Mouse (Mus musculus) brain, embryonic 18.5 days (tissue): ENCODE results near the gene Gba2.
"Not testable (repeated sequence)": the region's sequence is repeated elsewhere in the genome, so short reads cannot be mapped to it uniquely, and the experiment has no call there.

ENCODE experiments used
- DNase-seq: peaks from one replicate; pipeline ENCODE4 v3.0.0-alpha.2; 2012; ENCODE audit warnings: low read depth, low spot score

Gene Gba2

GRCm38 (mm10) chr4:43578376-43579204, at the start of gene Gba2, which contains the start of gene Rgp1:
Gba2 (minus strand) TSS chr4:43578873.
Rgp1 (plus strand) TSS chr4:43578715.
- peak; percentile 50 for DNase-seq

- DNase-seq: no peak
Measured at GRCm38 (mm10) chr4:43620146-43620778, 41.6 kb upstream of the Gba2 start.

GRCm38 (mm10) chr4:43613060-43613730, 34.5 kb upstream of the Gba2 start:
- DNase-seq: no peak

- DNase-seq: no peak
Measured at GRCm38 (mm10) chr4:43612534-43612933, 33.9 kb upstream of the Gba2 start.

GRCm38 (mm10) chr4:43604751-43605685, 26.3 kb upstream of the Gba2 start:
- no peak for DNase-seq

- no peak for DNase-seq
Measured at GRCm38 (mm10) chr4:43604099-43604498, 25.4 kb upstream of the Gba2 start.

GRCm38 (mm10) chr4:43600195-43600934, 21.7 kb upstream of the Gba2 start:
- DNase-seq: no peak

- DNase-seq: no peak
Measured at GRCm38 (mm10) chr4:43598650-43599380, 20.1 kb upstream of the Gba2 start.

- no peak for DNase-seq
Measured at GRCm38 (mm10) chr4:43598200-43598599, 19.5 kb upstream of the Gba2 start.

- DNase-seq: not testable (repeated sequence)
Measured at GRCm38 (mm10) chr4:43596597-43596996, 17.9 kb upstream of the Gba2 start.

GRCm38 (mm10) chr4:43593453-43593852, 14.8 kb upstream of the Gba2 start:
- no peak for DNase-seq

GRCm38 (mm10) chr4:43591961-43592360, 13.3 kb upstream of the Gba2 start:
- no peak for DNase-seq

GRCm38 (mm10) chr4:43591543-43591942, 12.9 kb upstream of the Gba2 start:
- no peak for DNase-seq

- no peak for DNase-seq
Measured at GRCm38 (mm10) chr4:43587681-43588080, 9.0 kb upstream of the Gba2 start.

GRCm38 (mm10) chr4:43586411-43586810, 7.7 kb upstream of the Gba2 start:
- DNase-seq: no peak

GRCm38 (mm10) chr4:43585682-43586081, 7.0 kb upstream of the Gba2 start:
- DNase-seq: no peak

GRCm38 (mm10) chr4:43584444-43585416, 6.1 kb upstream of the Gba2 start, which contains the start of gene Msmp:
Msmp (minus strand) TSS chr4:43584494.
- no peak for DNase-seq

GRCm38 (mm10) chr4:43583421-43583820, 4.7 kb upstream of the Gba2 start:
- no peak for DNase-seq

- DNase-seq: no peak
Measured at GRCm38 (mm10) chr4:43582241-43582640, 3.6 kb upstream of the Gba2 start.
